Mouse (Mus musculus) ES-E14 (cell line): ENCODE measurements around the gene Tshz2.

Experiments used
- CHD2 ChIP-seq: IDR thresholded peaks from 2 replicates; pipeline ENCODE4 v1.6.1; 2014; ENCODE audit warnings: mild to moderate bottlenecking, low read depth, low read length, inconsistent platforms
- HCFC1 ChIP-seq: IDR thresholded peaks from 2 replicates; pipeline ENCODE4 v1.6.1; 2012; ENCODE audit warnings: low read length, inconsistent platforms, borderline replicate concordance; ENCODE audit not compliant: insufficient read depth
- MAFK ChIP-seq: IDR thresholded peaks from 2 replicates; pipeline ENCODE4 v1.6.1; 2014; ENCODE audit warnings: mild to moderate bottlenecking, low read depth, low read length, inconsistent platforms; ENCODE audit not compliant: insufficient read depth
- ZNF384 ChIP-seq: IDR thresholded peaks from 2 replicates; pipeline ENCODE4 v1.6.1; 2012; ENCODE audit warnings: low read depth, low read length, inconsistent platforms

DNA sequence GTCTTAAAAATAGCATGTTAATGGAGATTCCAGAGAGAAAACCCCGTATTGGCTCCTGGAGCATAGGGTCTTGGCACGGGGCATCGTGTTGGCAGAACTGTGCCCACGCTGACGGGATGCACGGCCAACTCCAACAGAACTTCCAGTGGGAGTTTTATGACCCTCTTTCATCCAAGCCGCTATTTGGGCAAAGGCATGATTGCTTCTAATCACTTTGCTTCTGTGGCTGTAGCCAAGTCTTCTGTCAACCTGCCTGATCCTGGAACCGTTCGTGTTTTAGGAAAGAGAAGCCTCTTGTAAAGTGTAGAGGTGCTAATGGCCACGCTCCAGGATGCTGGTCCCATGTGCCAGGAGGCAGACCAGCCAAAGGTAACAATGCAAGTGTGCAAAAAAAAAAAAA, 350.1 kb downstream of the Tshz2 start:
- no peak for TF ChIP-seq MAFK
- no peak for TF ChIP-seq CHD2
- TF ChIP-seq ZNF384, result no peak
- no peak for TF ChIP-seq HCFC1
